Mouse (Mus musculus): ENCODE measurements around the gene Sult6b2. TPM values are rescaled to one million over a fixed set of nuclear protein-coding genes. Genes with fewer than 3 reads are reported as not detected.

Sult6b2 gene
- total RNA-seq, 2 experiments from 2014 or later, result not detected

GRCm38 (mm10) chr6:142743193-142743592 is 61.1 kb downstream of the Sult6b2 start:
- no peak for ATAC-seq (replicated peaks; ENCODE audit: poor library complexity)

- no peak for ATAC-seq (replicated peaks; ENCODE audit: poor library complexity)
Measured at GRCm38 (mm10) chr6:142741763-142742162, 62.5 kb downstream of the Sult6b2 start.

GRCm38 (mm10) chr6:142738637-142739036 is 65.7 kb downstream of the Sult6b2 start:
- ATAC-seq (replicated peaks; ENCODE audit: poor library complexity), result no peak

GRCm38 (mm10) chr6:142738225-142738624 is 66.1 kb downstream of the Sult6b2 start:
- ATAC-seq (replicated peaks; ENCODE audit: poor library complexity), result no peak

GRCm38 (mm10) chr6:142735302-142736005 is 68.8 kb downstream of the Sult6b2 start:
- ATAC-seq (replicated peaks; ENCODE audit: poor library complexity), result peak; percentile 98

Other genes with a start within 250 kb of the Sult6b2 start
- 0.05 TPM in 1 of 2 replicates, not detected in the other for gene Kcnj8, start 232.9 kb downstream of the Sult6b2 start, total RNA-seq (2015)
- not detected in 2 replicates for gene Kcnj8, start 232.9 kb downstream of the Sult6b2 start, total RNA-seq (2017)
- gene Abcc9, start 102.2 kb downstream of the Sult6b2 start, total RNA-seq (2015), result not detected in 2 replicates
- not detected in 2 replicates for gene Abcc9, start 102.2 kb downstream of the Sult6b2 start, total RNA-seq (2017)
- gene Cmas, start 47.8 kb downstream of the Sult6b2 start, total RNA-seq (2015), result 61.3 and 67.0 TPM in 2 replicates
- 58.1 and 66.2 TPM in 2 replicates for gene Cmas, start 47.8 kb downstream of the Sult6b2 start, total RNA-seq (2017)
- gene St8sia1, start 159.9 kb upstream of the Sult6b2 start, total RNA-seq (2015), result 0.07 TPM in 1 of 2 replicates, not detected in the other
- gene St8sia1, start 159.9 kb upstream of the Sult6b2 start, total RNA-seq (2017), result 0.14 TPM in 1 of 2 replicates, not detected in the other